Mouse (Mus musculus) bone marrow, adult 2 months (tissue): ENCODE data around the gene Cdh1. TPM values are rescaled to one million over a fixed set of nuclear protein-coding genes. Genes with fewer than 3 reads are reported as not detected.

Experiments used
- H3K27ac ChIP-seq: fragments of 200-500 bp; 2 replicates; pipeline ENCODE4 v1.5.1; 2012; ENCODE audit warnings: low read depth, mild to moderate bottlenecking, control low read depth, inconsistent platforms, low read length; ENCODE audit not compliant: control insufficient read depth, poor library complexity, insufficient read depth
- H3K4me1 ChIP-seq: fragments of 200-500 bp; 2 replicates; pipeline ENCODE4 v1.6.1; 2011; ENCODE audit warnings: low read length; ENCODE audit not compliant: control insufficient read depth, insufficient read depth
- H3K4me3 ChIP-seq: fragments of 200-500 bp; replicated peaks from 2 replicates; pipeline ENCODE3; 2011; ENCODE audit warnings: mild to moderate bottlenecking, low read depth, low read length, control low read depth; ENCODE audit not compliant: control insufficient read depth
- CTCF ChIP-seq: fragments of 200-500 bp; IDR thresholded peaks from 2 replicates; pipeline ENCODE4 v1.5.1; 2011; ENCODE audit warnings: low read length, control low read depth; ENCODE audit not compliant: control insufficient read depth, insufficient read depth
- POLR2A ChIP-seq: fragments of 200-500 bp; IDR thresholded peaks from 2 replicates; pipeline ENCODE4 v1.6.1; 2011; ENCODE audit warnings: low read depth, mild to moderate bottlenecking, control low read depth, low read length, borderline replicate concordance; ENCODE audit not compliant: control insufficient read depth
- WGBS: fragments of 180-500 bp; shearing (Covaris S2); methylation state at CpG from one replicate; pipeline ENCODE4 v1.1.7; 2018; 5-methylcytosine and 5-hydroxymethylcytosine counted together
- polyA plus RNA-seq: library from polyadenylated mRNA; stranded (reverse); fragments of >200 nt; gene quantifications from 2 replicates; pipeline ENCODE4 v1.2.4, GENCODE M21; 2011; ENCODE audit warnings: low replicate concordance; ENCODE audit not compliant: missing spikeins, insufficient read depth, insufficient read length

Cdh1 gene
- polyA plus RNA-seq, 1 experiment = 6.8 TPM

DNA sequence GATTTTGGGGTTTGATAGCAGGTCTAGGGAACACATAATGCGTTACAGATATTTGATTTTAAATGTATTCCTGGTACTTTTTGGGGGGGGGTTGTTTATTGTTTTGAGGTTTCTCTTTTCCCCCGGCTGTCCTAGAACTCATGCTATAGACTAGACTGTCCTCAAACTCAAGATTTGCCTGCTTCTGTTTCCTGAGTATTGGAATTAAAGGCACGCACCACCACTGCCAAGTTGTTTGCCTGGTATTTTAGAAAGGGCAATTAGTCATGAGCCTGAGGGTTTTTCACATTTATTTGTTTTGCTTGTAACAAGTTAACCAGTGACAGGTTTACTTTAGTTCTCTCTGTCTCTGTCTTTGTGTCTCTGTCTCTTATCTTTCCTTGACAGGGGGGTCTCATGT lies 20.3 kb downstream of the Cdh1 start:
- no peak for TF ChIP-seq POLR2A
- no peak for TF ChIP-seq CTCF
- Histone ChIP-seq H3K4me3 (no peak overlapping the region), H3K4me1 (no peaks in the 10 kb centered on the region), H3K27ac (no peak overlapping the region)
- 63% methylated on average over 3 of the region's 3 CpGs for WGBS

GRCm38 (mm10) chr8:106623954-106624353 lies 20.8 kb downstream of the Cdh1 start:
- TF ChIP-seq CTCF (no peak), POLR2A (no peak)
- Histone ChIP-seq H3K27ac (no peak overlapping the region), H3K4me3 (no peak overlapping the region), H3K4me1 (no peaks in the 10 kb centered on the region)

- WGBS = 63% methylated on average over 3 of the region's 3 CpGs
- no peaks in the 10 kb centered on the region for H3K4me1 ChIP-seq
- TF ChIP-seq POLR2A (no peak), CTCF (no peak)
- H3K27ac ChIP-seq = no peak overlapping the region
- no peak overlapping the region for H3K4me3 ChIP-seq
Observed at GRCm38 (mm10) chr8:106624743-106625142, 21.6 kb downstream of the Cdh1 start.

DNA sequence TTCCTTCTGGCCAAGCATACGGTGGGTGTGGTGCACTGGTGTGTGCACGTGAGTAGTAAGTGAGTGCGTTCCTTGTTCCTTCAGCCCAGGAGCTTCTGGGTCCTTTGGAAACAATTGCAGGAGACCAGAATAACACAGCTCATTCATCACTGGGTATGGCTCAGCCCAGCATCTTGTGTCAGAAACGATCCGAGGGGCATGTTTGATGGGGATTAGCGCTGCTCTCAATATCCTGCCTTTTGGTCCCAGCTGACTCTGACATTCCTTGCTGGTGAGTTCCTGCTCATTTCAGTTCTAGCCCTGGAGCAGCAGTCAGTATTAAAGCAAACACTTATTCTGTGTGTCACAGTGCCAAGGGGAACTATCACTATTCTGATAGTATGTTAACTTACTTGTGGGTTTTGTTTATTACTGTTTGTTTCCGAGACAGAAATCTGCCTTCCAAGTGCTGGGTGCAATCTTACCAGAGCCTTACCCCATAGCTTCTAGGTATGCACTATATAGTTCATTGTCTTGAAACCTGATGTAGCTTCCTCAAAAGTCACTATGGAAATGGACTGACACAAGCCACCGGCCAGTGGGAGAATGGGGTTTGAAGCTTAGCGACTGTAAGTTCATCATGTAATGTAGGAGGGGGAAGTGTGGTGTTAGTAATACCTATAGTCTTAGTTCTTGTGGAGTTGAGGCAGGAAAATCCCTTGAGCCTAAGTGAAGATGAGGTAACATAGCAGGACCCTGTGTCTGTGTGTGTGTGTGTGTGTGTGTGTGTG lies 23.1 kb downstream of the Cdh1 start:
- WGBS = 65% methylated on average over 9 of the region's 9 CpGs
- Histone ChIP-seq H3K4me1 (no peaks in the 10 kb centered on the region), H3K4me3 (no peak overlapping the region), H3K27ac (no peak overlapping the region)
- TF ChIP-seq CTCF (no peak), POLR2A (no peak)

- no peak overlapping the region for H3K27ac ChIP-seq
- no peaks in the 10 kb centered on the region for H3K4me1 ChIP-seq
- WGBS = 79% methylated on average over 11 of the region's 11 CpGs
- H3K4me3 ChIP-seq = no peak overlapping the region
- no peak for TF ChIP-seq POLR2A
- TF ChIP-seq CTCF = no peak
Observed at GRCm38 (mm10) chr8:106628291-106628964, 25.3 kb downstream of the Cdh1 start.

DNA sequence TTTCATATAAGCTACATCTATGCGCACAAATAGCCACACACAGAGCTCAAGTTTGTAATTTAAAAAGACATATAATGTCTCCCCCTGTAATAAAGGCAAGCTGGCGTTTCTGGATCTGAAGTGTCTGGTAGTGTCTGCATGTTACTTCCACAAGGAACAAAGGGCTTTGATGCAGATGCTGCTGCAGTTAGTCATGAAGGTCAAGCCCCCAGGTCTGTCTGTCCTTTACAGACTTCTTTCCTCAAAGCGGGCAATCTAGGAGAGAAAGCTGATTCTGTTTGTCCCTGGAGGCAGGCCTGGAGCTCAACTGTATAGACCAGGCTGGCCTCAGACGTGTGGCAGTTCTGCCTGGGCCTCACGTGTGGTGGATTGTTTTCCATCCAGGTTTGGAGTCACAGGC lies 26.3 kb downstream of the Cdh1 start:
- 77% methylated on average over 5 of the region's 5 CpGs for WGBS
- no peak for TF ChIP-seq POLR2A
- TF ChIP-seq CTCF = no peak
- Histone ChIP-seq H3K27ac (no peak overlapping the region), H3K4me3 (no peak overlapping the region), H3K4me1 (peaks cover 1% of the 10 kb centered on the region)

DNA sequence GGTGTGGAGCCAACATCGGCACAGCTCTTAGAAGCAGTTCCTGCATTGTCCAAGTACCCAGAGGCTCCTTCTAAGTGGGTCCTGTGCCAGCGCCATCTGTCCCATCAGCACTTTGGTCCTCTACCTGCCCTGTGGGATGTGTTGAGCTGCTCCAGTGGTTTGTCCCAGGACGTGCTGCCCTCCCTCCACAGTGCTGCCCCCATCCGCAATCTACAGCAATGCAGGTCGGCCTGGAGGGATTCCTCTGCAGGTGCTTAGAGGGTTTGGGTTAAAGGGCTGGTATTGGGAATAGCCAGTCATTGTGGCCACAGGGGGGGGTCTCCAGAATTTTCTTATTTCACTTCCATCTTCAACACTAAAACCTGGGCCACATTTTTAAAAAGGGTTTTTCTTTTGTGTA lies 28.8 kb downstream of the Cdh1 start:
- H3K4me3 ChIP-seq = no peak overlapping the region
- TF ChIP-seq POLR2A = no peak
- TF ChIP-seq CTCF = no peak
- 85% methylated on average over 5 of the region's 5 CpGs for WGBS
- no peak overlapping the region for H3K27ac ChIP-seq
- H3K4me1 ChIP-seq = peaks cover 1% of the 10 kb centered on the region

GRCm38 (mm10) chr8:106632650-106633049 lies 29.5 kb downstream of the Cdh1 start:
- Histone ChIP-seq H3K4me3 (no peak overlapping the region), H3K27ac (no peak overlapping the region), H3K4me1 (peaks cover 1% of the 10 kb centered on the region)
- TF ChIP-seq POLR2A (no peak), CTCF (no peak)
- 56% methylated on average over 8 of the region's 8 CpGs for WGBS
